Mouse (Mus musculus) stomach, embryonic 14.5 days (tissue): ENCODE data around the gene Entpd7. TPM values are rescaled to one million over a fixed set of nuclear protein-coding genes. Genes with fewer than 3 reads are reported as not detected.
A peak's percentile ranks its signal among the peaks of the same experiment; 100 is the strongest.

ENCODE experiments used
- ATAC-seq: fragments of 200-750 bp; cut with Nextera tagmentation; 2 replicates; pipeline ENCODE4 v1.8.0; 2017; ENCODE audit warnings: low read depth, moderate TSS enrichment; ENCODE audit not compliant: insufficient number of reproducible peaks, insufficient read depth, low FRiP score
- H3K27ac ChIP-seq: fragments of 300-500 bp; sonication (generic); 2 replicates; pipeline ENCODE4 v1.5.1; 2014; ENCODE audit warnings: mild to moderate bottlenecking, low read length, moderate library complexity, mixed read lengths
- H3K27me3 ChIP-seq: fragments of 300-500 bp; sonication (generic); 2 replicates; pipeline ENCODE4 v1.6.1; 2014; ENCODE audit warnings: low read length, control low read depth, mixed read lengths; ENCODE audit not compliant: control insufficient read depth, insufficient read depth
- H3K36me3 ChIP-seq: fragments of 300-500 bp; sonication (generic); 2 replicates; pipeline ENCODE4 v1.6.1; 2014; ENCODE audit warnings: mild to moderate bottlenecking, control low read depth, low read length, moderate library complexity, mixed read lengths; ENCODE audit not compliant: control insufficient read depth, insufficient read depth
- H3K4me1 ChIP-seq: fragments of 300-500 bp; sonication (generic); 2 replicates; pipeline ENCODE4 v1.6.1; 2014; ENCODE audit warnings: low read length, control low read depth, mixed read lengths; ENCODE audit not compliant: control insufficient read depth, insufficient read depth
- H3K4me2 ChIP-seq: fragments of 300-500 bp; sonication (generic); replicated peaks from 2 replicates; pipeline ENCODE4 v1.6.1; 2014; ENCODE audit warnings: low read depth, low read length, control low read depth
- H3K4me3 ChIP-seq: fragments of 300-500 bp; sonication (generic); 2 replicates; pipeline ENCODE4 v1.5.1; 2014; ENCODE audit warnings: low read depth, low read length, control low read depth
- H3K9ac ChIP-seq: fragments of 300-500 bp; sonication (generic); replicated peaks from 2 replicates; pipeline ENCODE4 v1.6.1; 2014; ENCODE audit warnings: low read depth, mild to moderate bottlenecking, control low read depth, low read length, moderate library complexity, mixed read lengths
- H3K9me3 ChIP-seq: fragments of 300-500 bp; sonication (generic); 2 replicates; pipeline ENCODE4 v1.6.1; 2016; ENCODE audit warnings: low read depth, low read length, control low read depth; ENCODE audit not compliant: control insufficient read depth
- WGBS: fragments of 180-500 bp; shearing (Covaris S2); extraction: QIAGEN DNeasy Blood & Tissue Kit; methylation state at CpG from one replicate; pipeline ENCODE4 v1.1.7; 2014; 5-methylcytosine and 5-hydroxymethylcytosine counted together
- polyA plus RNA-seq: library from polyadenylated mRNA; unstranded; fragments of >200 nt; fragmentation: Nextera tagmentation; extraction: Ambion mirVana; gene quantifications from 2 replicates; pipeline ENCODE4 v1.2.1, GENCODE M21; 2014

Gene Entpd7
- polyA plus RNA-seq, 1 experiment from 2014 or later, result 15.7 TPM

DNA sequence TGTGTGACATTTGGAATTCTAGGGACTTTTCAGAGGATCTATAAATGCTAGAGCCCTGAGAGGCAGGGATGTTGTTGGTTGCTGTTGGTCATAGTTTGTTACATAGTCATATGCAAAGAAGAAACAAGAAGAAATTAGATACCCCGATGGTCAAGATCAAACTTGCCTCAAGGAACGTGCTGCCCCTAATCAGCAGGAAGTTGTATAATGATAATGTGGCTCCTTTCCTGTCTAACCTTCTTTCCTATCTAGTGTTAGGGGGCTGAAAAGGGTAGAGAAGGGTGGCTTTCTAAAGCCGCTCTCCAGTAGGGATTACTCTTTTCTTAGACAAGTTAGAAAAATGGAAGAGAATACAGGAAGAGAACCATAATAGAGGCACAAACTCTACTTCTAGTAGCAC, 56.3 kb downstream of the Entpd7 start:
- Histone ChIP-seq H3K4me1 (no peaks in the 10 kb centered on the region), H3K9ac (no peak overlapping the region), H3K27me3 (no peaks in the 10 kb centered on the region), H3K36me3 (peaks cover 55% of the 10 kb centered on the region), H3K4me2 (no peak overlapping the region), H3K4me3 (no peak overlapping the region), H3K9me3 (no peaks in the 10 kb centered on the region), H3K27ac (no peak overlapping the region)
- WGBS, result 95% methylated on average over 3 of the region's 3 CpGs
- ATAC-seq, result no peak

DNA sequence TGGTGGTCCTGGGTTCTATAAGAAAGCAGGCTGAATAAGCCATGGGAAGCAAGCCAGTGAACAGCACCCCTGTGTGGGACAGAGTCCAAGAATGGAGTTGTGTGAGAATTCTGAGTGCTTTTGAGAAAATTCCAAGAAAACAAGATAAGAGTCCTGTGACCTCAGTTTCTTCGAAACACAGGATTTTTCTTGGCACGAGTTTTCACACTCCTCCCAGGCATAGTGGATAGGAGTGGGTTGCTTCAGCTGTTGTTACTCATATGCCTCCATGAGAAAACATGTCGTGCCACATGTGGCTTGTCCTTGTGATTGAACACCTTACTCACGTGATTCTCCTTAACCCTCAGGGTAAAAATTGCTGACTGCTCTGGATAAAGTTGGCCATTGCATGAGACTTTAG, 58.4 kb downstream of the Entpd7 start:
- Histone ChIP-seq H3K27ac (no peak overlapping the region), H3K4me1 (no peaks in the 10 kb centered on the region), H3K9ac (no peak overlapping the region), H3K36me3 (peaks cover 45% of the 10 kb centered on the region), H3K27me3 (no peaks in the 10 kb centered on the region), H3K9me3 (no peaks in the 10 kb centered on the region), H3K4me2 (no peak overlapping the region), H3K4me3 (no peak overlapping the region)
- 88% methylated on average over 4 of the region's 4 CpGs for whole genome bisulfite sequencing
- no peak for ATAC-seq

DNA sequence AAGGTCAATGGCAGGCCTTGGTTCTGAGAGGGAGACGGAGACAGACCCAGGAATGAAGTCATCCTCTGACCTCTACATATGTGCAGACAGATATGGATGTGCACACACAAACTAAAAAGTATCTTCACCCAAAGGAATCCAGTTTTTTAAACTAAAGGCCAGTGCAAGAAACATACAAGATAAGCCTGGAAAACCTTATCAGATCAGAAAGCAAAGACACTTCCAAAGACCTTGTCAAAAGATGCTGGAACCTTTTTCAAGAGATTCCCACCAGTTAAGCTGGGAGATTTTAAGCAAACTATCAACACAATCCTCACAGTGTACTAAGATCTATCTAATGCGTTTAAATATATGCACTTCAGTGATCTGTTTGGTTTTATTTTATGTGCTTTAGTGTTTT, 60.5 kb downstream of the Entpd7 start:
- Histone ChIP-seq H3K9me3 (no peaks in the 10 kb centered on the region), H3K4me2 (no peak overlapping the region), H3K27me3 (no peaks in the 10 kb centered on the region), H3K4me1 (0 out of 2 replicates have a peak, but pooled peaks cover 2% of the 10 kb centered on the region), H3K36me3 (peaks cover 39% of the 10 kb centered on the region), H3K27ac (no peak overlapping the region), H3K4me3 (no peak overlapping the region), H3K9ac (no peak overlapping the region)
- 97% methylated on average over 2 of the region's 2 CpGs for WGBS
- ATAC-seq, result no peak

DNA sequence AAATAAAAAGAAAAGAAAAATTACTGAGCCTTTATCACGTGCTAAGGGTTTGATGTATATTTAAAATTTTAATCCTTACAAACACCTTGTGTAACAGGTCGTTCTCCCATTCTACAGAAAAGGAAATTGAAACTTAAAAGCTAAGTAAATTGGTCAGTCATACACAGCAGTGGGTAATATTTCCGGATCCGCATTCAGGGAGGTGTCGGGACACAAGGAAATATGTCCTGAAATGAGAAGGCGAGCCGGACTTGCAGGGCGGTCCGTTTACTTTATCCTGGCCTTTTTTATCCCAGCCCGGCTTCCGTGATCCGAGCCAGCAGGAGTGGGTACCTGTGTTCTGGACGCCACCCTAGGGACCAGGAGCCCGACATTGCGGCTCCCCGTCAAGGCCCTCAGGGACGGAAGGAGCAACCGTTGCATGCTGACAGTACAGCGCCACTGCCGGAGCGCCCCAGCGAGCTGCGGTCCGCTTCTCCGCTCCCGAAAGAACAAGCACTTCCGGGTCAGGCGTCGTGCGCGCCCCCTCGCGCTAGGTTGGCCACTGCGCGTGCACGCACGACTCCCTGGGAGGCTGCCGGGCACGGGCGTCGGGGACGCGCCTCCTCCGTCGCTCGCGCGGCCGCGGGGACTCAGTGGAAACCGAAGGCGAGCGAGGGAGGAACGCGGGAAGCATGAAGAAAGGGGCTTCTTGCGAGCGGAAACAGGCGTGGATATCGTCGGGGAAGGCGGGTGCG, 63.2 kb downstream of the Entpd7 start, which contains the start of the genes Cutc and Cox15:
Gene Cutc (plus strand): TSS at position 508 of the 737 bp plus-strand sequence.
Gene Cox15 (minus strand): TSS at position 512 of the 737 bp plus-strand sequence.
- Histone ChIP-seq H3K36me3 (peaks cover 19% of the 10 kb centered on the region), H3K4me2 (peak within 1 kb of the TSS; percentile 61), H3K4me1 (0 out of 2 replicates have a peak, but pooled peaks cover 2% of the 10 kb centered on the region), H3K9me3 (no peaks in the 10 kb centered on the region), H3K27me3 (no peaks in the 10 kb centered on the region), H3K4me3 (peak within 1 kb of the TSS; percentile 67), H3K9ac (peak within 1 kb of the TSS; percentile 64), H3K27ac (peak within 1 kb of the TSS; percentile 96)
- WGBS, result 1% methylated on average over 62 of the region's 62 CpGs
- peak; percentile 90 for ATAC-seq

DNA sequence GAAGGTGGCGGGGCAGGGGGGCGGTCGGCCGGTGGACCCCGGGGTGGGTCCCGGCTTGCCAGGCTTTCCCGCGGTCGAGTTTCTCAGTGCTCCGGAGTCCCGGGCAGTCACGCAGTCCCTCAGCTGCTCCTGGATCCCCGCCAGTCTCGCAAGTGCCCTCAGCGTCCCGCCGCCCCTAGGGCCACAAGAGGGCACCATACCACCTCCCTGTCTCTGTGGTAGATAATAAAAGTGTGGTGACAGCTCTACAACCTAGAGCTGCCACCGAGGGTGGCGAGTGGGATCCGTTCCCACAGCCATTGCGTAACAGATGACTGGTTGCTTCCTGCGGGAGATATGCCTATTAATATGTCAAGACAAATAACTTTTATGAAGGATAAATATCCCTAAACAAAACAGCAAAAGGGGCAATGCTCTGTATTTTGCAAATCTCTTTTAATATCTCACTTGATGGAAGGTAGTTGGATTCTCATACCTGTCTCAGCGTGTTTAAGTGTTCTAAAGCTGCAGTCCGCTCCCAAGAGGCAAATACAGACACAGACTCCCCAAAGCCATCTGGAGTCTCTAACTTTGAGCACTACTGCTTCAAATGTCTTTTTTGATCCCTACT, 63.9 kb downstream of the Entpd7 start:
- H3K36me3 ChIP-seq, result peaks cover 14% of the 10 kb centered on the region
- H3K27me3 ChIP-seq, result no peaks in the 10 kb centered on the region
- ATAC-seq, result peak; percentile 87
- 0 out of 2 replicates have a peak, but pooled peaks cover 2% of the 10 kb centered on the region for H3K4me1 ChIP-seq
- under 1% methylated on average over 22 of the region's 24 CpGs for whole genome bisulfite sequencing
- H3K9ac ChIP-seq, result peak overlapping the region; percentile 64
- H3K4me3 ChIP-seq, result peak overlapping the region; percentile 67
- H3K9me3 ChIP-seq, result no peaks in the 10 kb centered on the region
- H3K27ac ChIP-seq, result peak overlapping the region; percentile 96
- H3K4me2 ChIP-seq, result peak overlapping the region; percentile 61

DNA sequence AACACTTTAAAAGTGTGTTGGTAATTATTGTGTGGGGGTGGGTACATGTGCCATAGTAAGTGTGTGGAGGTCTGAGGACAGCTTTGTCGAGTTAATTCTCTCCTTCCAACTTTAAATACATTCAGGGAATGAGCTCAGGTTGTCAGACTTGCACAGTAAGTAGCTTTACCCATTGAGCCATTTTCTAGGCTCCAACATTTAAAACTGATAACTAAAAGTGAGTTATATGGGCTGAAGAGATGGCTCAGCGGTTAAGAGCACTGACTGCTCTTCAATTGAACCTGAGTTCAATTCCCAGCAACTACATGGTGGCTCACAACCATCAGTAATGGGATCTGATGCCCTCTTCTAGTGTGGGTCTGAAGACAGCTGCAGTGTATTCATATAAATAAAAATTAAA, 64.8 kb downstream of the Entpd7 start:
- no peak overlapping the region for H3K27ac ChIP-seq
- no peaks in the 10 kb centered on the region for H3K9me3 ChIP-seq
- H3K27me3 ChIP-seq, result no peaks in the 10 kb centered on the region
- H3K4me3 ChIP-seq, result no peak overlapping the region
- peaks cover 5% of the 10 kb centered on the region; the same call in 1 of the 2 replicates for H3K36me3 ChIP-seq
- 66% methylated on average over 2 of the region's 2 CpGs for WGBS
- 0 out of 2 replicates have a peak, but pooled peaks cover 2% of the 10 kb centered on the region for H3K4me1 ChIP-seq
- H3K4me2 ChIP-seq, result no peak overlapping the region
- ATAC-seq, result no peak
- H3K9ac ChIP-seq, result no peak overlapping the region

DNA sequence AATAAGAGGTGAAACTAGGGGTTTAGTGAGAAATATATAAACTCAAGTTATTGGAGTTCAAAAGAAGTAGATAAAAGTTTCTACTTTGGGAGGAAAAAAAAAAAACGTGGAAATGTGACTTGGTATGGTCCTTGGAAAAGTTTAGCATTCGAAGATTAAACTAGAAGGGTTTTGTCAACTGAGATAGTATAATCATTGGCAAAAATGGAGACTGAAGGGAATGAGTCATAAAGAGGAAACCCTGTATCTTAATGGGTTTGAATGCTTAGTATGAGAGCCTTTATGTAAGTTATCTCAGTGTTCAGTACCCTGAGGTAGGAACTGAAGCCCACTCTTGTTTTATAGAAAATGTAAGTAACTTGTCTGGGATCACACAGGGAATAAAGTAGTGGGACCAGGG, 65.4 kb downstream of the Entpd7 start:
- ATAC-seq, result no peak
- H3K9me3 ChIP-seq, result no peaks in the 10 kb centered on the region
- H3K4me2 ChIP-seq, result no peak overlapping the region
- no peak overlapping the region for H3K27ac ChIP-seq
- H3K36me3 ChIP-seq, result peaks cover 5% of the 10 kb centered on the region; the same call in 1 of the 2 replicates
- no peak overlapping the region for H3K9ac ChIP-seq
- H3K27me3 ChIP-seq, result no peaks in the 10 kb centered on the region
- WGBS, result 68% methylated on average over 2 of the region's 2 CpGs
- H3K4me1 ChIP-seq, result 0 out of 2 replicates have a peak, but pooled peaks cover 2% of the 10 kb centered on the region
- no peak overlapping the region for H3K4me3 ChIP-seq

DNA sequence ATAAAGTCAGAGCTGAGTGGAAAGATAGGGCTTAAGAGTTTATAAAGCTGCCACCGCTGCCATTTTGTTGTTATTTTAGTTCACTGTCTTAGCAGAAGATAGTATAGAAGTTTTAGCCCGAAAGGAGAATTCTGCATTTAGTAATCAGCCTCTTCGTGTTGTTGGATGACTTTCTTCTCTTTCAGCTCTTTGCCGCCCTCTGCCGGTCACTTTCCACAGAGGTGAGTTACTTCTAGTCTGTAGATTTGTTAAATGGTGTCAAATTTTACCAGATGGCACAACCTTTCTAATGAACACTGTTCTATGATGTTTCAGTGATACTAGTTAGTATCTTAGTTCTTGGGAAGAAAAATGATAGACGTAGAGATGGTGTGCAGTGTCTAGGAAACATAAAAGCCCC, 71.0 kb downstream of the Entpd7 start:
- 22% methylated on average over 6 of the region's 6 CpGs for WGBS
- no peak overlapping the region for H3K4me3 ChIP-seq
- H3K27ac ChIP-seq, result no peak overlapping the region
- no peaks in the 10 kb centered on the region for H3K9me3 ChIP-seq
- H3K27me3 ChIP-seq, result no peaks in the 10 kb centered on the region
- no peak for ATAC-seq
- no peak overlapping the region for H3K9ac ChIP-seq
- no peaks in the 10 kb centered on the region; the same call in 1 of the 2 replicates for H3K36me3 ChIP-seq
- no peak overlapping the region for H3K4me2 ChIP-seq
- H3K4me1 ChIP-seq, result no peaks in the 10 kb centered on the region
